ENCODE assay signal across 7 mouse cellular contexts in the genomic region with DNA sequence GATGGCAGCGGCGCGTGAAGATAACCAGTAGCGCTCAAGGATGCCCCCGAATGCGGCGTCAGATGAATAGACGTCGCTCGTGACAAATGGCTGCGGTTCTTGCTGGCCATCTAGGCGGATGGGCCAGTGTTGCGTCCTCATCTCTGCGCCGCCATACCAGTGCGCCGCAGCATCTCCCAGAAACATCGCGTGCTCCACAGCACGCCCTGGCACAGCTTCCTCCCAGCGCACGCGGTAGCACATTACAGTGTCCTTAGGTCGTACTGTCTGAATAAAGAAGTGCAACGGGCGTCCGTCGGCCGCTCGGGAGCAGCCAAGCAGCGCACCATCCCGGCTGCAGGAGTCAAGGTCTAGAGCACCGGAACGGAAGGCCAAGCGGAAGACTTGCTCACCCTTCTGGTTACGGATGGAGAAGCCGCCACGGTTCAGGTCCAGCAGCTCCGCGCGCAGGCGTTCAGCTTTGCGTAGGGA. TPM values are rescaled to one million over a fixed set of nuclear protein-coding genes. Genes with fewer than 3 reads are reported as not detected.
DNase-seq lines count a peak whose midpoint lies in the region; ATAC-seq and TF ChIP-seq lines count a peak whose summit lies in the region.

No protein-coding gene starts in this region.

- H3K4me1 ChIP-seq in testis, adult 2 months (ENCODE audit: control insufficient read depth, insufficient read depth, low read length), result peaks cover 37% of the 10 kb centered on the region
- H3K4me1 ChIP-seq in forebrain, postnatal 0 days (ENCODE audit: insufficient read depth), result 0 out of 2 replicates have a peak, but pooled peaks cover 9% of the 10 kb centered on the region
- peaks cover 38% of the 10 kb centered on the region for H3K4me1 ChIP-seq in limb, embryonic 10.5 days

- 0 out of 2 replicates have a peak overlapping the region, but pooled peaks have one; percentile 8 for H3K27ac ChIP-seq in testis, adult 2 months (ENCODE audit: control insufficient read depth, insufficient read depth, low read depth, low read length)
- H3K27ac ChIP-seq in forebrain, postnatal 0 days (ENCODE audit: low read depth, low read length), result no peak overlapping the region
- no peak overlapping the region for H3K27ac ChIP-seq in limb, embryonic 10.5 days

- no peak for DNase-seq in testis, postnatal 10 days (ENCODE audit: low spot score)
- peak; percentile 58 for DNase-seq in forebrain, postnatal 0 days
- peak; percentile 68 for DNase-seq in limb, embryonic 10.5 days (ENCODE audit: low spot score)
- no peak for DNase-seq in right cerebral cortex, adult 18-20 months
- no peak for DNase-seq in ovary, postnatal 14 days (ENCODE audit: low spot score)
- no peak for DNase-seq in lung, postnatal 14 days

- no peaks in the 10 kb centered on the region for H3K9me3 ChIP-seq in forebrain, postnatal 0 days (ENCODE audit: low read length)
- H3K9me3 ChIP-seq in limb, embryonic 10.5 days (replicated peaks), result no peaks in the 10 kb centered on the region

- H3K27me3 ChIP-seq in testis, adult 2 months (ENCODE audit: control insufficient read depth, insufficient read depth, low read length), result no peaks in the 10 kb centered on the region
- peaks cover 32% of the 10 kb centered on the region for H3K27me3 ChIP-seq in forebrain, postnatal 0 days (ENCODE audit: insufficient read depth, low read length)
- peaks cover 92% of the 10 kb centered on the region for H3K27me3 ChIP-seq in limb, embryonic 10.5 days (ENCODE audit: low read depth, poor library complexity, severe bottlenecking)

- no peak for ATAC-seq in forebrain, postnatal 0 days

- no peaks in the 10 kb centered on the region; the same call in 1 of the 2 replicates for H3K36me3 ChIP-seq in testis, adult 2 months (ENCODE audit: control insufficient read depth, insufficient read depth, low read length)
- H3K36me3 ChIP-seq in forebrain, postnatal 0 days (ENCODE audit: insufficient read depth), result no peaks in the 10 kb centered on the region
- H3K36me3 ChIP-seq in limb, embryonic 10.5 days, result no peaks in the 10 kb centered on the region

- TF ChIP-seq CTCF in testis, adult 2 months (IDR thresholded peaks at IDR 0.05; ENCODE audit: control insufficient read depth, insufficient read depth, insufficient replicate concordance, low read depth, low read length), result no peak
- no peak for TF ChIP-seq CTCF in forebrain, postnatal 0 days (IDR thresholded peaks at IDR 0.05; ENCODE audit: low read depth)

- 0 out of 2 replicates have a peak overlapping the region, but pooled peaks have one; percentile 22 for H3K9ac ChIP-seq in forebrain, postnatal 0 days

- WGBS in forebrain, postnatal 0 days, result 25% methylated on average over 43 of the region's 43 CpGs
- 1% methylated on average over 43 of the region's 43 CpGs for WGBS in limb, embryonic 10.5 days

- H3K4me2 ChIP-seq in forebrain, postnatal 0 days (ENCODE audit: low read depth), result peak overlapping the region; percentile 46

- peak overlapping the region; percentile 85 for H3K4me3 ChIP-seq in testis, adult 2 months (ENCODE audit: control insufficient read depth, low read depth, low read length)
- H3K4me3 ChIP-seq in forebrain, postnatal 0 days (ENCODE audit: low read depth, low read length), result peak overlapping the region; percentile 32
- H3K4me3 ChIP-seq in limb, embryonic 10.5 days, result peak overlapping the region; percentile 46

- no peak for TF ChIP-seq POLR2A in testis, adult 2 months (IDR thresholded peaks at IDR 0.05; ENCODE audit: control insufficient read depth, low read depth, low read length)

RNA-seq across cellular contexts. Expression of a gene that starts 3.9 kb away (rescaled TPM):
- polyA plus RNA-seq in testis, adult 2 months (2012; rRNA removed), result 9.8 and 11.1 TPM in 2 replicates
- 14.7 and 16.0 TPM in 2 replicates for total RNA-seq in forebrain, postnatal 0 days (2014; rRNA removed)
- polyA plus RNA-seq in forebrain, postnatal 0 days (2015; fragmentation: Nextera tagmentation; extraction: Ambion mirVana), result 4.7 and 8.2 TPM in 2 replicates
- polyA plus RNA-seq in limb, embryonic 10.5 days (2016; fragmentation: Nextera tagmentation; extraction: Ambion mirVana), result 3.4 and 5.2 TPM in 2 replicates

RNA-seq across cellular contexts. Expression of a gene that starts 18.2 kb away (rescaled TPM):
- 1,051 and 1,062 TPM in 2 replicates for polyA plus RNA-seq in testis, adult 2 months (2012; rRNA removed)
- 11.8 and 15.6 TPM in 2 replicates for total RNA-seq in forebrain, postnatal 0 days (2014; rRNA removed)
- 21.1 and 21.7 TPM in 2 replicates for polyA plus RNA-seq in forebrain, postnatal 0 days (2015; fragmentation: Nextera tagmentation; extraction: Ambion mirVana)
- polyA plus RNA-seq in limb, embryonic 10.5 days (2016; fragmentation: Nextera tagmentation; extraction: Ambion mirVana), result 4.3 and 7.3 TPM in 2 replicates

RNA-seq across cellular contexts. Expression of a gene that starts 34.0 kb away (rescaled TPM):
- polyA plus RNA-seq in testis, adult 2 months (2012; rRNA removed), result 12.6 and 14.3 TPM in 2 replicates
- total RNA-seq in forebrain, postnatal 0 days (2014; rRNA removed), result 56.0 and 80.3 TPM in 2 replicates
- polyA plus RNA-seq in forebrain, postnatal 0 days (2015; fragmentation: Nextera tagmentation; extraction: Ambion mirVana), result 95.5 and 101 TPM in 2 replicates
- 54.3 and 56.9 TPM in 2 replicates for polyA plus RNA-seq in limb, embryonic 10.5 days (2016; fragmentation: Nextera tagmentation; extraction: Ambion mirVana)

RNA-seq across cellular contexts. Expression of a gene that starts 34.3 kb away (rescaled TPM):
- 11.3 and 11.9 TPM in 2 replicates for polyA plus RNA-seq in testis, adult 2 months (2012; rRNA removed)
- 2.2 and 4.2 TPM in 2 replicates for total RNA-seq in forebrain, postnatal 0 days (2014; rRNA removed)
- polyA plus RNA-seq in forebrain, postnatal 0 days (2015; fragmentation: Nextera tagmentation; extraction: Ambion mirVana), result 0.78 and 1.8 TPM in 2 replicates
- polyA plus RNA-seq in limb, embryonic 10.5 days (2016; fragmentation: Nextera tagmentation; extraction: Ambion mirVana), result 14.1 and 14.5 TPM in 2 replicates

Comparison
In these comparisons a context has a peak if more than half of its experiments do, and no peak if none do; other contexts are left out.
1. H3K4me3 ChIP-seq: peak in every context shown above with its lines; median percentile 85 in testis, adult 2 months; 46 in limb, embryonic 10.5 days; 32 in forebrain, postnatal 0 days.
2. DNase-seq: peak in forebrain, postnatal 0 days (single experiment) and limb, embryonic 10.5 days (single experiment); none in testis, postnatal 10 days (single experiment), right cerebral cortex, adult 18-20 months (single experiment), ovary, postnatal 14 days (single experiment) and lung, postnatal 14 days (single experiment).
3. RNA of a gene that starts 18.2 kb away (polyA plus RNA-seq): 1,051 to 1,062 TPM in testis, adult 2 months; 21.1 to 21.7 TPM in forebrain, postnatal 0 days and 4.3 to 7.3 TPM in limb, embryonic 10.5 days; every median in the first group is over 10 times any median in the second.